Mouse (Mus musculus) G1E (cell line): Measurements from ENCODE around the gene Spink2.

Experiments used
- CTCF ChIP-seq: IDR thresholded peaks from 2 replicates; pipeline ENCODE4 v1.5.1; 2012; ENCODE audit warnings: low read depth, low read length, inconsistent platforms, mixed read lengths
- GATA1 ChIP-seq: IDR thresholded peaks from 2 replicates; pipeline ENCODE4 v1.6.1; 2012; ENCODE audit warnings: borderline replicate concordance, low read length, inconsistent platforms, mixed read lengths
- POLR2AphosphoS5 ChIP-seq: IDR thresholded peaks from 2 replicates; pipeline ENCODE4 v1.6.1; 2012; ENCODE audit warnings: low read depth, low read length, inconsistent platforms; ENCODE audit not compliant: insufficient replicate concordance

DNA sequence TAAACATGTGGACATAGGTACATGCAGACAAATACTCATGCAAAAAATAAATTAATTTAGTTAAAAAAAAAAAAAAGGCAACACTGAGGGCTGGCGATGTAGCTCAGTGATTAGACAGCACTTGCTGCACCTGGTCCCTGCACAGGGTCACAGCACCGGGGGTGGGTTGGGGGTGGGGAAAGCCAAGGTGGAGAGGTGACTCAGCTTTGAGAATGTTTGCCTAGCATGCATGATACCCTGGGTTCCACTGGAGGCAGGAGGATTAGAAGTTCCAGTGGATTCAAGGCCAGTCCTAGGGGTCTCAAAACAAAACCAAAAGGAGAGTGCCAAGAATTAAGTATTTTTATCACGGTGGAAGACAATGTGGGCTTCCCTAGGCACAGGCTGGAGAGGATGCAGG lies 46.3 kb upstream of the Spink2 start:
- TF ChIP-seq GATA1 (no peak), CTCF (no peak), POLR2AphosphoS5 (no peak)
